Mouse (Mus musculus): ENCODE results near the gene Prkar2b.

Gene Prkar2b

DNA sequence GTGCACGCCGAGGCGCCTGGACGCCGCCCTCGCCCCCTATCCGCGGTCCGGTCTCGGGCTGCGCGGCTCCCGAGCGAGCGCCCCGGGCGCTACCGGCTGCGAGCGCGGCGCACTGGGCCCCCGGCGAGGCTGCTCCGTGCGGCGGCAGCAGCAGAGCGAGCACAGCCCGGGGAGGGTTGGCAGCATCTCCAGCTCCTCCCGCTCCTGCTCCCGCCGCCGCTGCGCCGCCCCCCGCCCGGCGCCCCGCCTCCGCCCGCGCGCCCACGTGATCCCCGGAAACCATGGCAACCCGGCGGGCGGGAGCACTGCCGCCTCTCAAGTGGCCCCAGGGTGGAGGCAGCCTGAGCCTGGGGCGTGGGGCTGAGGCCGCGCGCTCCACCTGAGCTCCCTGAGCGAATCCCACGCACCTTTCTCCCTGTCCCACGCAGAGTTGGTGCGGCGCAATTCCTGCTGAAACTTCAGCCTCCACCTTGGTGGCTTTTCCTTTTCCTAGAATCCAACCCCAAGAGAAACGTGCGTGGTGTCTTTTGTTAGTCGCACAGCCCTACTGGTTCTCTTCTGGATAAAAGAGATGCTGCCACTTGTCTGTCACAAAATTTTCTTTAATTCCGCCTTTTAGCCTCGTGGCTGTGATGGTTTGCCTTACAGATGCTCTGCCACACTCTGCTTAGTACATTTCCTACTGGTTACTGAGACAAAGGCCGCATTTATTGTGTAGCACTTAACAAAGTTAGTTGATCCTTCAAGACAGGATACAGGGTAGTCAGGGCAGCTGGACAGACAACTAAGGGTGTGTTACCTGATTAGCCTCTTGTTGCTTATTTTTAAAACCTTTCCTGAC lies at the start of gene Prkar2b:
TSS of gene Prkar2b (minus strand) at position 207 of the 841 bp plus-strand sequence.
- peak; percentile 86 to 89 for DNase-seq

DNA sequence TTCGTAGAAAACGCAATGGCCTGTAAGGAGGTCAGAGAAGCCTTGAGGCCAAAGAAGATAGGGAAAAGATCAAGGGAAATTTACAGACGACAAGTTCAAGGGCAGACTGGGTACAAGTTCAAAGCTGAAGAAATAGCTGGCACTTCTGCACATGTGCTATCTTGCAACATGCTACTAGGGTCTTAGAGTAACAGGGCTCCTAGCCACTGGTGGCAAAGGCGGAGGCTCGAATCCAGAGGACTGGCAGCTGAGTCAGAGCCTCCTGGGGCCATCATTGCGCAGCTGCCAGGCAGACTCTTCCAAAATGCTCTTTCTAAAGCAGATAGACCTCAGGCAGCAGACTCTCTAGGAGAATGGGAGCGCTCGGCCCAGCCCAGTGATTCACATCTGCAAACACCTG lies 48.1 kb upstream of the Prkar2b start:
- DNase-seq: peak; percentile 34 to 43

- no peak for DNase-seq
These were observed 43.9 kb upstream of the Prkar2b start for GRCm38 (mm10) chr12:32104955-32105521.

- DNase-seq: peak; percentile 35 to 55
These were observed 43.4 kb upstream of the Prkar2b start for GRCm38 (mm10) chr12:32104451-32104862.

GRCm38 (mm10) chr12:32101306-32101705 lies 40.2 kb upstream of the Prkar2b start:
- DNase-seq: no peak

DNA sequence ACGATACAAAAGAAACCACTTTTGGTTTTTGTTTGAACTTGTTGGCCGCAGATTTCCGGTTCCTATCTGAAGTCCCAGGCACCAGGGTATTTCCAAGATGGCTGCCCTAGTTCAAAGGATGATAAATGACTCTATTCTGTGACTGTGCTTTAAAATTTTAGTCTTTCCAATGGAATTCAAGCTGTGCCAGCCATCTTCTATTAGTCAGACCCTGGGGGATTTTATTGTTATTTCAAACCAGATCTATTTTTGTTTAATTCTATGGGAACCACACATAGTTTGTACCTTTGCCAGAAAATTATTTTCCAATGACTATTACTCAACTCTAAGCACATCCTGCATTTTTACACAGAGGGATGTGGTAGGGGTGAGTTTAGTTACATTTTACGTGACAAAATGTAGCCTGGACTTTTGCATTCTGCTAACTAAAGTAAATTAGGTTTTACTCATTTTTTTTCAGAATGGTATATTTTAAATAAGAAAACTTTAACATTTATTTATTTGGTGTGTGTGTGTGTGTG lies 38.6 kb upstream of the Prkar2b start:
- DNase-seq: no peak

DNA sequence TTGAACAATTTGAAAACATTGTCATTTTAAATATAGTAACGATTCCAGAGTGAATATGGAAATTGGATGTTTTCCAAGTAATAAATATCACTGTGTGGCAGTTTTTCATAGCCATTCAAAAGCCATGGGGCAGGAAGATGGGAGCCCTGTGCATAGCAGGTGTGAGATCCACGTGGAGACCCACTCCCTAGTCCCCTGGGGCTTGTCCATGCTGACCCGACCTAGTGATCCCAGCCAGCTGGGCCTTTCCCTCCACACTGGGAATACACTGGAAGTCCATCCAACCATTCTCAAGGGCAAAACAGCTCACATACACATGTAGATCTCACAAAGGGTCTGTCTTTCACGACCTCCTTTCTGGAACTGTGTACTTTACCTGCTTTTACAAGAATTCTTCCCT lies 37.5 kb upstream of the Prkar2b start:
- DNase-seq: no peak

- DNase-seq: no peak
These were observed 36.0 kb upstream of the Prkar2b start for GRCm38 (mm10) chr12:32097107-32097506.

DNA sequence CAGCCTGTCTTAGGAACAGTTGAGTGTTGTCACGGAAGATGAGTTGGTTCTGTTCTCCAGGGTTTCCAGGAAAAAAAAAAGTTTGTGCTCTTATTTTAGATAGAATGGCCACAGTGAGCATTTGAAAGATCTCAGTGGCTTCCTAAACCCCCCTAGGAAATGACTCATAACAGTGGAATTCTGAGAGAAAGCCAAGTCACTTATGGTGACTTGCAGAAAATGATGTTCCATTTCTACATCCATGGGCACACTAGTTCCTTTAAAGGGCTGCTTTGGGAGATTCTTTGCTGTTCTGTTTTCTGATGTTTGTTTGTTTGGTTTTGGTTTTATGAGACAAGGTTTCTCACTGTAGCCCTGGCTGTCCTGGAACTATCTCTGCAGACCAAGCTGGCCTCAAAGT lies 34.1 kb upstream of the Prkar2b start:
- DNase-seq: no peak

DNA sequence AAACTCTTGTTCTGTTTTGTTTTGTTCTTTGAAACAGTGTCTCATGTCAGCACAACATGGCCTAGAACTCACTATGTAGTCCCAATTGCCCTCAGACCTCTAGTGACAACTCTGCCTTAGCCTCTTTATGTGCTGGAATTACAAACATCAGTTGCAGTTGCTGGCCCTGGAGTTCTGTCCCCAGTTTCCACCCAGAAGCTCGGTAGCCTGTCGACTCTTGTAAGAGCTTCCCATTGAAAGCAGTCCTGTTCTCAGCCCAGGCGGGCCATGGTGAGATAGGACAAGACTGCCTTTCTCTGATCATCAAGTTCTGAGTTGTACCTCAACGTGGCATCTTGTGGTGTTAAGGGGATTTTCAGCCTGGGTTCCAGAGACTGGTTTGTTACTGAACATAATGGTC lies 31.4 kb upstream of the Prkar2b start:
- DNase-seq: no peak

- DNase-seq: no peak
These were observed 27.5 kb upstream of the Prkar2b start for GRCm38 (mm10) chr12:32088566-32088965.

- DNase-seq: no peak
These were observed 26.2 kb upstream of the Prkar2b start for GRCm38 (mm10) chr12:32087339-32087738.

DNA sequence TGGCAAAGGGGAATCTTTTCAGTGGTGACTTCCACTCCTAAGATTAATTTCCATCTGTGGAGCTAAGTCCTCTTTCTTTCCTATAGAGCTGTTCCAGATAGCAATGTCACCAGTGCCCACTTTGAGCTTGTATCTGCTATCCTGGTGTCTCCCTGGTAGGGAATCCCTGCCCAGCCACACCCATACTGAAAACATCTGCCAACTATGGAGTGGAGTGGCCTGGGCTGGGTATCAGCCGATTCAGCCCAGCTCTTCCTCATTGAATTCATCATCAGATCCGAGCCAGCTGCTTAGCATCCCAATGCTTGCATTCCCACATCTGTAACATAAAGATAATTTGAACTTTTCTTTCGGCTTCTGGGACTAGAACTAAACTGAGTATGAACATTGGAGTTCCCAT lies 25.8 kb upstream of the Prkar2b start:
- DNase-seq: no peak

DNA sequence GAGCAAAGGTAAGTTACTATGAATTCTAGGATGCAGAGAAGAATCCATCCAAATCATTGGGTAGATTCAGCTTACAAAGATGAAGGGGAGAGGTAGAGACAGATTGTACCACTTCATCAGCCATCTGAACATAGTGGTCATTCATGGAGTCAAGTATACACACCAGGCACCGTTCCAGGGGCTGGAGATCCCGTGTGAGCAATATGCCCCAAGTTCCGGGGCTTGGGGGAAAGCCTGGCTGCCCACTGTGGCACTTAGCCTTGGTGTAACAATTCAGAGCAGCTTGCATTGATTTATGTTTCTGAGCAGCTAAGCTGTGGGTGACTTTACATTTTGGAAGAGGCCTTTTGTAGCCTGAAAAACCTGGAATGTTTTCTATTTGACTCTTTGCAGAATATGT lies 24.8 kb upstream of the Prkar2b start:
- no peak for DNase-seq

- no peak for DNase-seq
These were observed 24.1 kb upstream of the Prkar2b start for GRCm38 (mm10) chr12:32085189-32085588.

GRCm38 (mm10) chr12:32084601-32085000 lies 23.5 kb upstream of the Prkar2b start:
- no peak for DNase-seq

GRCm38 (mm10) chr12:32080692-32081091 lies 19.6 kb upstream of the Prkar2b start:
- no peak for DNase-seq

GRCm38 (mm10) chr12:32077403-32077802 lies 16.3 kb upstream of the Prkar2b start:
- DNase-seq: no peak

GRCm38 (mm10) chr12:32075831-32076715 lies 15.0 kb upstream of the Prkar2b start:
- DNase-seq: peak in 1 of 2 experiments; percentile 15

- no peak for DNase-seq
These were observed 13.2 kb upstream of the Prkar2b start for GRCm38 (mm10) chr12:32074271-32074670.

GRCm38 (mm10) chr12:32066004-32066403 lies 4.9 kb upstream of the Prkar2b start:
- no peak for DNase-seq

GRCm38 (mm10) chr12:32060247-32061089 lies 628 bp downstream of the Prkar2b start:
- no peak for DNase-seq
